Mouse (Mus musculus) bone marrow macrophage, adult 2 months (primary cell): ENCODE results near the gene Arhgap42. TPM values are rescaled to one million over a fixed set of nuclear protein-coding genes. Genes with fewer than 3 reads are reported as not detected.
A peak's percentile ranks its signal among the peaks of the same experiment; 100 is the strongest.

ENCODE experiments used
- H3K27ac ChIP-seq: 2 replicates; pipeline ENCODE4 v1.5.1; 2012; ENCODE audit warnings: low read depth, low read length; ENCODE audit not compliant: insufficient read depth
- H3K4me1 ChIP-seq: 2 replicates; pipeline ENCODE4 v1.6.1; 2012; ENCODE audit warnings: low read length; ENCODE audit not compliant: control insufficient read depth, insufficient read depth
- H3K4me3 ChIP-seq: 2 replicates; pipeline ENCODE4 v1.5.1; 2012; ENCODE audit warnings: mild to moderate bottlenecking, low read length, moderate library complexity; ENCODE audit not compliant: insufficient read depth
- CTCF ChIP-seq: IDR thresholded peaks from 2 replicates; pipeline ENCODE4 v1.5.1; 2012; ENCODE audit warnings: low read depth, mild to moderate bottlenecking, low read length, moderate library complexity
- POLR2A ChIP-seq: IDR thresholded peaks from 2 replicates; pipeline ENCODE4 v1.6.1; 2012; ENCODE audit warnings: mild to moderate bottlenecking, low read depth, low read length, borderline replicate concordance
- polyA plus RNA-seq: library from polyadenylated mRNA; stranded (reverse); fragments of >200 nt; gene quantifications from 2 replicates; pipeline ENCODE4 v1.2.4, GENCODE M21; 2012; ENCODE audit not compliant: missing spikeins, insufficient read depth, insufficient read length

The Arhgap42 gene
- not detected in 2 replicates for polyA plus RNA-seq

DNA sequence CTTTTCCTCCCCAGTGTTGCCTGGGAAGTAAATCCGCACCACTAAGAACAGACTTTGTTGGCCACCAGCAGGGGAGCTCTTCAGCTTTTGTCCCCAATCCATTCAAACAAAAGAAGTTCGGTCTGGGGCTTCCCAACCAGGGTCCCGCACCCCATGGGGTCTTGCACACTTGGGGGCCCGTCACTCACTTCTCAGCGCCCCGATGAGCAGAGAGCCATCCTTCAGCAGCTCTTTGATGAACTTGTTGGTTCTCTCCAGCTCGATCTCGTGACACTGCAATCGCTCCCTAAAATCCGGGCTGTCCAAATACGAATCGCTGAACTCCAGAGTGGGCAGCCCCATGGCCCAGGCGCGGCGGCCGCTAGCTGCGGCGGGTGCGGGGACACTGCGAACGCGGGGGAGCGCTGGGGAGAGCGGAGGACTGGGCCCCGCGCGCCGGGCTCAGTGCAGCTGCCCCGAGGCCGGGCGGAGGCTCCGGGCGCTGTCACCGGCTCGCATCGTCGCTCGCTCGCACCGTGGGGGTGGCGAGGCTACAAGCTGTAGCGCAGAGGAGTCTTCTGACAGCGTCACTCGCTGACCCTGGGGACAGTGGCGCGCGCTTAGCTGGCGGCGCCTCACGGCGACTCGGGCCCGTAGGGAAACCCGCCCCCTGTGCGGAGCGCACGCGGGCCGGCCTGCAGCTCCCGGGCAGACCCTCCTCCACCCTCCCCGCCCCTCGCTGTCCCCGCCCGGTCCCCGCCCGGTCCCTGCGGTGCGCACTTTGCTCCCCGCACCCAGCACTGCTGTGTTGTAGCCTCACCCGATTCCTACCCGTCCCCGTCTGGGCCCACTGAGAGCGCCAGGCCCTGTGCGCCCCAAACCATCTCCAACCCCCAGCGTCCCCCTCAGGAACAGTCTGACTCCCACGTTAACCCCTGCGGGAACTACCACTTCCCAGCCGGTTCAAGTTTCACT, at the start of gene Arhgap42:
Gene Arhgap42 (minus strand): TSS at position 664 of the 954 bp plus-strand sequence.
- H3K27ac ChIP-seq: no peak within 1 kb of the TSS
- peak within 1 kb of the TSS; percentile 47 for H3K4me3 ChIP-seq

DNA sequence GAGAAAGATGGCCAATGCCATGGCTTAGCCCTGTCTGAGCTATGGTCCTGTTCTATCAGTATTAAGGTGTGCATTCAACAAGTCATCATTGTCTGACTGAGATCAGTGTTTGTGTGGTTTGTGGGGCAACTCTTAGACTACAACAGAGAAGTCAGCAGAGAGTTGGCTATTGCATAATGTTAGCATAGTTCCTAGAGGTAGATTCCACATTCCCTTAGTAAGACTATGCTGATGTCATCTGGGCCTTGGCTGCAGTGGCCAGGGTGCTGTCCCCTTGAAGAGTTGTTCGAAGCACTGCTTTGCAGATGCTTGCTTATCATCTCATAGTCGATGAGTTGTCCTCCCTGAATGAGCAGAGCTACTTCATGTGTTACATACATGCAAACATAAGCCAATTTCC, 49.2 kb upstream of the Arhgap42 start:
- Histone ChIP-seq H3K27ac (no peak overlapping the region), H3K4me1 (no peaks in the 10 kb centered on the region), H3K4me3 (no peak overlapping the region)
- TF ChIP-seq CTCF: no peak
- TF ChIP-seq POLR2A: no peak

More for the DNA sequence above, at the start of gene Arhgap42:
- TF ChIP-seq CTCF (no peak), POLR2A (no peak)
- no peaks in the 10 kb centered on the region for H3K4me1 ChIP-seq

DNA sequence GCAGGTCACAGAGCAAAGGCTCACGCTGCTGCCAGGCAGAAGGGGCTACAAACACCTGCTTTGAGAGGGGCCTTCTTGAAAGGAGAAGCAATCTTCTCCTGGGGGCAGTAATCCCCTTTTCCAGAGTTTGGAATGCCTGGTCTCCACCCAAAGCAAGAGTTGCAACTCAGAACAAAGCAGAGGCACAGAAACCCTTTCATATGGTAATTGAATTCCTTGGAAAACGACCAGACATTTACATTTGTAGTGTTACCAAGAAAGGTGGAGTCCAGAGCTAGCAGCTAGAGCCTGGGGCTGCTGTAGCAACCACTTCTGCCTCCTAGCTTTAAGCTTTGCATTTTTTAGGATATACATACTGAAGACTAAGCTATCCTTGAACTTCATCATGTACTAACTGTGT, 30.4 kb upstream of the Arhgap42 start:
- Histone ChIP-seq H3K4me3 (no peak overlapping the region), H3K4me1 (no peaks in the 10 kb centered on the region), H3K27ac (no peak overlapping the region)
- no peak for TF ChIP-seq CTCF
- no peak for TF ChIP-seq POLR2A

DNA sequence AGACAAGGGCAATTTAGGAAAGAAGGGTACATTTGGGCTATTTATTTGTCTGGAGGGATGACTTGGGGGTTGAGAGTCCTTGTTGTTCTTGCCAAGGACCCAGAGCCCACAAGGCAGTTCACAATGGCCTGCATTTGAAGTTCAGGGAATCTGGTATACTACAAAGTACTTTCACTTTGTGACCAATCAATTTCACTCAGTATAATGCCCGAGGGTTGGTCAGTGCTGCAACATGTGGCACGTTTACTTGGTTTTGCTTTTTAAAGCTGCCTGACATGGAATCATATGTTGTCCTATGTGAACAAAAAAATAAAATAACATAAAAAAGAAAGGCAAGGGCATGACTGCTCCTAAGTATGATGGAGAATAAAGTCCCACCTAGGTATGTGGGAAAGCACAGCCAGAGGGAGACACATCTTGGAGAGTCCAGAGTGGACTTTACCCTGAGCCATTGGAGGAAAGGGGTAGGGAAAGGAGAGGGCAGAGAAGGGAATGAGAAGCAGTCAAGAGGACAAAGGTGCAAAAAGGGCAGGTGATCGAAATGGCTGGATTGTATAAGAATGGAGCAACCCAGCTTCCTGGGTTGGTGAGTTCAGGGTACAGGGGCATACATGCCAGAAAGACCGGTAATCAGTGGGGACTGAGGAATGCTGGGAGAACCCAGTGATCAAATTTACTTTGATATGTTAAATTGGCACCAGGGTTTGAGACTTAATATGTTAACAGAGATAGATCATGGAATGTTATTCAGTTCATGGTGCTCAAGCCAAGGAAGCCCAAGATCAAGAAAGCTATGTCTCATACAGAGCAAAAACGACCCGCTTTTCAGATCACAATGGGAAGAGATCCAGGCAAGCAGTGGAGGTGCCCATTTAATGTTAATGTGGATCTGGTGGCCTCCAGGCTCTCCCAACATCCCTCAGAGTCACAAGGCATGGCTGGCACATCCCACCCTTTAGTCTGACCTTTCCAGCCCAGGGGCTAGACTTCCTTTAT, 29.0 kb upstream of the Arhgap42 start:
- TF ChIP-seq POLR2A (no peak), CTCF (no peak)

DNA sequence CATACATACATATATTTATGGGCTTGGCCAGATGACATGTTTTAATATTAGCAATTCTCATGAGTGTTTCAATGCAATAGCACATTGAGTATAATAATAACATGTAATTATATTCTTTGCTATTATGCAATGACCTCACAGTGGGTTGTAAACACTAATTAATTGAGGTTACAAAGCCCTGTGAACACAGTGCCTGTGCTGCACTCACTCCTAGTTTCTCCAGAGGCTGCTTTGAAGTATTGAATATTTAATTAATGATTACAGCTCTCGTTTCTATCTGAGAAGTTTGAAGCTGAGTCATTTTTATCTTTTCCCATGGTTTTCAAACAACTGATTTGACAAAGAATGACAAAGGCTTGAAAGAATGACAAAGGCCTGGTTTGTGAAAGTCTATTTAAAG, 24.6 kb upstream of the Arhgap42 start:
- no peak overlapping the region for H3K27ac ChIP-seq
- no peak overlapping the region for H3K4me3 ChIP-seq
- no peak for TF ChIP-seq CTCF
- no peak for TF ChIP-seq POLR2A
- H3K4me1 ChIP-seq: no peaks in the 10 kb centered on the region

More for the DNA sequence above, 29.0 kb upstream of the Arhgap42 start:
- Histone ChIP-seq H3K4me1 (no peaks in the 10 kb centered on the region), H3K27ac (no peak overlapping the region), H3K4me3 (no peak overlapping the region)

DNA sequence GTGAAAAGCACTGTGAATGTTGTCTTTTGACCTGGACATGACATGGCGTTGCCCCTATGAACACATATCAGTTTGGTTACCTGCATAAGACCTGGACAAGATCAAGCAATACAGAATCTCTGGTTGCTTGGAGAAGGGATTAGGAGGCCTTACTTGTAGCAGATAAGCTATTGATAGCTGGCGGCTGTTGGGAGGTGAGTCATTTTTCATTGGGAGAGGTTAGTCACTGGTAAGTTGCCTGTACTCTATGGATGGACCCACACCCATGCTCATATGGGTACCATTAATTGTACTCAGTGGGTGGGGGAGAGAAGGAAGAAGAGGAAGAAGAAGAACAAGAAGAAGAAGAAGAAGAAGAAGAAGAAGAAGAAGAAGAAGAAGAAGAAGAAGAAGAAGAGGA, 23.6 kb upstream of the Arhgap42 start:
- no peak for TF ChIP-seq POLR2A
- TF ChIP-seq CTCF: no peak
- no peak overlapping the region for H3K4me3 ChIP-seq
- H3K27ac ChIP-seq: no peak overlapping the region
- H3K4me1 ChIP-seq: no peaks in the 10 kb centered on the region

DNA sequence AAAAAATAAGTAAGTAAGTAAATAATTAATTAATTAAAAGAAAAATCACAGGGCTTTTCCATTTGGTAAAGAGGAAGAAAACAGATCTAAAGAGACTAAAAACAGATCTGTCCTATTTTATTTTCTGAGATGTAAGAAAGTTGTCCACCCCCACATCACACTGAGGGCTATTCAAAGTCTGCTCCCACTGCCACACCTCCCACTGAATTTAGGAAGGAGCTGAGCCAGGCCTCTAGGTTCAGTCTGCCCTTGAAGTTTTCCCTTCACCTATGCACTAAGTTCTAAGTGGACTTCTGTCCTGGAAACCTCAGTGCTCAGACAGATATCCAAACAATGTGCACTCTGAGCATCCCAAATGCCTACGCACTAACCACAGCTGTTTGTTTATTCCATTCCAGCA, 15.9 kb upstream of the Arhgap42 start:
- no peak overlapping the region for H3K4me3 ChIP-seq
- no peak for TF ChIP-seq CTCF
- TF ChIP-seq POLR2A: no peak
- H3K27ac ChIP-seq: no peak overlapping the region
- no peaks in the 10 kb centered on the region for H3K4me1 ChIP-seq

DNA sequence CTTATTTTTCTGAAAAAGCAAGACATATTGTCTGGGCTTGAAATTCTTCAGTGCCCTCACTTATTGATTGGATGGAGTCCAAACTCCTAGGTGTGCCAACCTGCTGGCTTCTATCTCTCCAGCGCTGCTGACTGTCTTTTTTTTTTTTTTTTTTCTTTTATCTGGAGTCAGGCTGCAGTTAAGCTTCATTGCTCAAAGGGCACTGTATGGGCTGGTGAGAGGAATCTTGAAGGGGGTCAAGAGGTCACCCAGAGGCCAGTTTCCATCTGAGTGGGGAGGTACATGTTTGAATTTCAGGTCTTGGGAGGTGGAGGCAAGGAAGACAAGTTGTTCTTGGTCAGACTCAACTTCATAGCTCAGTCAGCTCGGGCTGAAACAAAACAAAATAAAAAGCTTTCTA, 9.6 kb upstream of the Arhgap42 start:
- TF ChIP-seq CTCF: no peak
- no peak for TF ChIP-seq POLR2A
- no peaks in the 10 kb centered on the region for H3K4me1 ChIP-seq
- H3K4me3 ChIP-seq: no peak overlapping the region
- H3K27ac ChIP-seq: no peak overlapping the region

DNA sequence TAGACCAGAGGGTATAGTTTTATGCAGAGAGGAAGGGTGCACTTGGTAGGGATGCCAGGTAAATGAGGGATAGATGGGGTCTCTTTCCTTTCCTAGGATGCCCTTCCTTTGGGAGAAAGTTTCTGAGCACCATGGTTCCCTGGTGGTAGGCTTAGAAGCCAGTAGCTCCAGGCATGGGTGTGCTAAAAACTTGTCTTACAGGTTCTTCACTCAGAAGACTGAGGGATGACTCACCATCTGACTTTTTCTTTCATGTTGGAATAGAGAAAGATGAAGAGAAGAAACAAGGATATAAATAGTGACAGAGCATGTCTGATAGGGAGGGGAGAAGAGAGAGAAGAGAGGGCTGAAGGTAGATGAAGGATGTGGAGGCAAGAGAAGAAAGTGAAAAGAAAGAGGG, 7.1 kb upstream of the Arhgap42 start:
- Histone ChIP-seq H3K4me3 (no peak overlapping the region), H3K4me1 (no peaks in the 10 kb centered on the region), H3K27ac (no peak overlapping the region)
- TF ChIP-seq CTCF: no peak
- TF ChIP-seq POLR2A: no peak
